Mouse (Mus musculus) testis, postnatal 14 days (tissue): Measurements from ENCODE around the gene Ebf1.

Experiments
- DNase-seq: peaks from one replicate; pipeline ENCODE4 v3.0.0; 2021; ENCODE audit warnings: low spot score

The Ebf1 gene

DNA sequence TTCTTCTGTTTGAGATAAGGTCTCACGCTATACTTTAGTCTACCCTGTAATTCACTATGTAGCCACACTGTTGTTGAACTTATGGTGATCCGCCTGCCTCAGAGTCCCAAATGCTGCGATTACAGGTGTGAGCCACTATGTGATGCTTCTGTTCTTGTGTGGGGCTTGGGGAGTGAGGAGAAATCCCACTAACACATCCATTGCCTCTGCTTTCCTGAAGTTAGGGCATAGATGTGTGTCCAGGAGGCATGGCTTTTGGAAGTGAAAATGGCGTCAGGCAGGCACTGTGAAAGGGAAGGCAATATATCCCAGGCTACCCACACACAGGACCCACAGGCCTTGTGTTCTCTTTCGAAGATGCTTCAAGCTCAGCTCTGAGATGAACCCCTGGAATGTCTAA lies 86.8 kb downstream of the Ebf1 start:
- no peak for DNase-seq

DNA sequence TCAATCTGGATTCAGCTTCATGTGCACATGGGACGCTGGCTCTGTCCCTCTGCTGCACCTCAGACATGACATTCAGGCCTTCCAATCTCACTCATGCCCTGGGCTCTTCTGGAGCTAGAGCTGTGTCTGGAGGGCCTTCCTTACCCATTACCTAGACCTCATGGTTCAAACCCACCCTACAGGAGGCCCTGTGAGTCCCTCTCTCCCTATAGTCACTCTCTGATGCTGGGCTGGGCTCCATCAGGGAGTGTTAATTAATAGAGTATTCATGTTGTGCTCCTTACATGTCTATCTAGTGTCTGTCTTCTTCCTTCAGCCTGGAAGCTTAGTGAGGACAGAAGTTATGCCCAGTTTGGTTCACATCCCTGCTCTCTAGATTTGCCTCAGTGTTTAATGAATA lies 88.7 kb downstream of the Ebf1 start:
- no peak for DNase-seq

DNA sequence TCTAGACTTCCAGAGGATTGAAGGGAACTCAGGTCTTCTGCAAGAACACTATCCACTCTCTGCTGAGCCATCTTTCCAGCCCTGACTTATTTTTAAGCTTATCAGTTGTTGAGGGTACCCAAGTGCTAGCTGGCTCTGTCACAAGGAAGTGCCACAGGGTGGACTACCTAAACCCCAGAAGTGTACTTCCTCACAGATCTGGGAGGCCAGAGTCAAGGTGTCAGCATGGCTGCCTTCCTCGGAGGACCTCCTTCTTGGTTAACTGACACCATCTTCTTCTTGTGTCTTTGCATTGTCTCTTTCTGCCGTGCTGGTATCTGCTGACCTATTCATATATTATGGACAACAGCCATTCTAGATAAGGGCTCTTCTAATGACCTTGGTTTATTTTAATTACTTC lies 89.3 kb downstream of the Ebf1 start:
- DNase-seq, result no peak

DNA sequence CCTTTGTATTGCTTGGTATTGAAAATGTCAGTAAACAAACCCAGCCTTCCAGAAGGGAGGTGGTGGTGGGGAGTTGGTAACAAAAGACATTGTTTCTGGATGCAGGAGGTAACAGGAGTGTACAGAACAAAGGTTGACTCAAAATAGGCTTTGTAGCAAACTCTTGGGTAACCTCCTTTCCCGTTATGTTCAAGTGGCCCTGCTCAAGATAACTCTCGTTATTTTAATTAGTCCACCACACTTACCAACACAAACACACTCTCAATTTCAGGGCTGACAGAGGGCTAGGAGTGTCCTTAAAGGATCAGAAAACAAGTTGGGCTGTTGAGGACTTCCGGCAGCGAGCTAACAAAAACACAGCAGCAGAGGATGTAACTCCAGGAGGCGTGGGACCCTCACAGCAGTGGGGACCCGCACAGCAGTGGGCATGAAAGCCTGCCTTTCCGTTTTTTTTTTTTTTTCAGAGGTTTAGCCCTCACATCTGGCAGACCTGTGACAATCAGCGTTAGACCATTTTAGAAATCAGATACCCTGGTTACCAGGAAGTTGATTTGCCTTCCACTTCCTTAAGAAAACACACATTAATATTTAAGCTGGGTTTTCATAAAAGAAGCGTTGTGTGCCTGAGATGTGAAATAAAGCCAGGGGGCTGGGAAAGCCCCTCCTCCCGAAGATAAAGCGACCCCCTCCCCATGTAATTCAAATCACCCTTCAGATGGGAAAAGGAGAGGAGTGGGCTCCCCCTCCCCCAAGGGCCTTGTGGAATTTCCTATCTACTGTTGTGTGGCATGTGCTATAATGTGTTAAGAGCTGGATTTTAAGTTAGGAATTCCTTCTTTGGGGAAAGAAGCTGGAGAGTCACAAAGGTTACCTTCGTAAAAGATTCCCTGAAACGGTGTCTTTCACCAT lies 90.5 kb downstream of the Ebf1 start:
- no peak for DNase-seq

DNA sequence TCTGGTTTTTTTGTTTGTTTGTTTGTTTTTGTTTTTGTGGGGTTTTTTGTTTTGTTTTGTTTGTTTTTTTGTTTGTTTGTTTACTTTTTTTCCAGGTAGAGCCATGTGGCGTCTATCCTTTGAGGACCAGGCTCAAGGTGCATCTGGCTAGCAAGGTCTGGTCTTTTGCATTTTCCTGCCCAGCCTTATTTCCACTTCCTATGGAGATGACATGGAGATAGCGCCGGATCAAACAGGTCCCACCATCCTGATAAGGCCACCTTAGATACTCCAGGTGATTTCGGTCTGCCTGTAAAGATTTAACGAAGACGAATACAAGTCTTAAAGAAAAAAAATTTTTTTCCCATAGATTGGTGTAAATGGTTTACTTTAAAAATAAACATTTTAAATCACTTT lies 91.2 kb downstream of the Ebf1 start:
- no peak for DNase-seq

DNA sequence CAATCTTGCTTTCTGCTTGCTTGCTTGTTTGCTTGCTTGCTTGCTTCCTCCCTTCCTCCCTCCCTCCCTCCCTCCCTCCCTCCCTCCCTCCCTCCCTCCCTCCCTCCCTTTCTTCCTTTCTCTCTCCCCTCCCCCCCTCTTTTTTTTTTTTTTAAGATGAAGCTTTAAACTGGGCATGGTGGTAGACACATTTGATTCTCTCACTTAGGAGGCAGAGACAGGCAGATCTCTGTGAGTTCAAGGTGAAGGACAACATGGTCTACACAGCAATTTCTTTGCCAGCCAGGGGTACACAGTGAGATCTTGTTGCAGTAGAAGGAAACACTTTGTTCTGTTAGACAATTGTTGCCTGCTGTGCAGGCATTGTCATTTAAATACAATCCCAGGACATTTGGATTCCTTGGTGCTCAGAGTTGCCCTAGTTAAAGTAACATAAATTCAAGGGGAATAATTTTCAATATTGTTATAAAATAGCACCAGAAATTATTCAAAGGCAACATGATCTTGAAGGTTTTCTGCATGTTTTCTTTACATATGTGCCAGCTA lies 92.0 kb downstream of the Ebf1 start:
- no peak for DNase-seq

DNA sequence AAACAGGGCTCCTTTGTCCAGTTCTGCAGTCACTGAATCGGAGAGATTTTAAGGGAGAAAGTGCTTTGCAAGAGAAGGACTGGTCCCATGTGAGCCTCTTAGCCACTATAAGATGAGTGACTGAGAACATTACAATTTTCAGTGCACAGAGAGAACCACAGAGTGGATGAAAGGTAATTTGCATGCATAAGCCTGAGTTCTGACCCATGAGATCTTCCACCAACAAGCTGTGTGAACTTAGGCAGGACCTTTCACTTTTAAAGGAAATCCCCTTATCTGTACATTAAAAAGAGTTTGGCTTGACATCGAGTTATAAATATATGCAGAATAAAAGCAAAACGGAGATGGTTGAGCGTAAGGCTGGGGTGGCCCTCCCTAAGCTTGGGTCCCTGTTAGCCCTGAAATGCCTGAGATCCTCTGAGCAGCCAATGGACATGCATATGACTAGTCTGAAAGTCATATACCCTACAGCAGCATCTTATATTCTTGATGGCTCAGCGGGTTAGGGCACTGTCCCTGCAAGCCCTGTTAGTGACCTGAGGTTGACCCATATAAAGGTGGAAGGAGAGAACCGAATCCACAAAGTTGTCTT lies 92.8 kb downstream of the Ebf1 start:
- DNase-seq, result no peak

DNA sequence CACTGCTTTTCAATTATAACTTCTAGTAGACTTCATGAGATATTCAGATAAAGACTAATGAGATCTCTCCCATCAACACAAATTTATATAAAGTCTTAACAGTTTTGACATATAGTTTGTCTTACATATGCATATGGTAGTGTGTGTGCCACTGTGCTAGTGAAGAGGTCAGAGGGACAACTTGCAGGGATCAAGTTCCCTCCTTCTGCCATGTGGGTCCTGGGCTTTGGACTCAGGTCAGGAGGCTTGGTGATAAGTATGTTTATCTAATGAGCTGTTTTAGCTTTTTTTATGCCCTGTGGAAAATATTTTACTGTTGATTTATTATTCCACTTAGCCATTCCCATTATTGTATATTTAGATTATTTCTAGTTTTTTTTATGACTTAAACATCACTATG lies 93.7 kb downstream of the Ebf1 start:
- DNase-seq, result no peak

DNA sequence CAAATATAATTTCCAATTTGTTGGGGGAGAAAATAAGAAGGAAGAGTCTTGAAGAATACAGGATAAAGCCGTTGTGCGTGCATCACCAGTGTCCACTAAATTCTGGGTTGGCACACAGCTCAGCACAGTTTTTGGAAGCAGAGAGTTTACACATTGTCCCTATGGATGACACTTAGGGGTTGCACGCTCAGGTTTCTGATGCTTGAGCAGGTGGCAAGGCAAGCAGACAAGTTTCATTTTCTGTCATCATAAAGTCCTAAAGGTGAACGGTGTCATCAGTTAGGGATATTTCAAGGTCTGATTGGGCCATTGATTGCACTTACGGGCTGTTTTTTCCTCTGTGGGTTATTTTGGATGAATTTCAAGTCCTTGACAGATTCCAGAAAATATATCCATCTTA lies 97.1 kb downstream of the Ebf1 start:
- DNase-seq, result no peak

DNA sequence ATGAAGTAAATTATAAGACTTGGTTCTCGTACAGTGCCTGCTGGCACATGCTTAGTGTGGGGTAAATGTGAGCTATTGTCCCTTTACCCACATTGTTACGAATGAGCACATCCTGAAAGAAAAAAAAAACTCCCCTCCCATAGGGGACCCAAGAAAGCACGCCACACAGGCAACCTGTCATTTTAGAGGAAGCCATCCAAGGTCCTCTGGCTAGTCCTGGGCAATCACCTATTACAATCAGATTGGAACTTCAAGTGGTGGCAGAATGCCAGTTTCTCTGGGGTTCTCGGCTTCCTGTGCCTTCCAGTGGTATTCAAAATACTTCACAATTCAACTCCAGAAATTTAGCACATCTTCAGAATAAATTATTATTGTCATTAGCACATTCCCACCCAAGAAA lies 98.7 kb downstream of the Ebf1 start:
- no peak for DNase-seq

DNA sequence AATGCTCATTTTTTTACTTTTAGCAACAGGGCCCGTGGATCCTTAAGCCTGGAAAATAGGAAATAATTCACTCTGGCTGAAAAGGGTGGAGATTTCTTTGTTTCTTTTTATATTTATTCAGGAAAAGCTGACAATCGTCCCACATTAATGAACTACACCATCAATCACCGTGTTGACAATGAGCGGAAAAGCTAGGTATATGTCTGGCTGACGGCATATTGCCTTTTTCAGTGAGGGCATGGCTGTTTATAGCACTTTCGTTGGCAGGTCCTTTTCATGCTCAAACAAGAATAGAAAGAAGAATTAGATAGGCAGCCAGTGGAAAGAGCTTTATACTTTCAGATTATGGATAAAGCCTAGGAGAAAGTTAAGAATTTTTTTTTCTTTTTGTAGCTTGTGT lies 99.8 kb downstream of the Ebf1 start:
- DNase-seq, result no peak

DNA sequence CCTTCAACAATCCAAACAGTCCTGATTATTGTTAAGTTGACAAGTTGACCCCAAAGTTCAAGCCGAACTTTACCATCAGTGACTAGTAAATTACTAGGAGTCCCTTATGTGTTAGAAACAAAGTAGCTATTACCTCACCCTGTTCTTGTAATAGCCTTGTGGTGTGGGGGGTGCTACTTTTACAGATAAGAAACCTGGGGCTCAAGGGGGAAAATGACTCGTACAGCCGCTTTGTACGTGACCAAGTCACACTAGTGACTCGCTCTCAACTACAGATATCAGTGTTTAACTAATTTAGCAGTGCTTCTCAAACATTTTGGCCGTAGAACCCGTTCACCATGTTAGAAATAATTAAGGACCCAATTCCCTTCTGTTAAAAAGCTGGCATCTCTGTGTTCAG lies 100.5 kb downstream of the Ebf1 start:
- no peak for DNase-seq

DNA sequence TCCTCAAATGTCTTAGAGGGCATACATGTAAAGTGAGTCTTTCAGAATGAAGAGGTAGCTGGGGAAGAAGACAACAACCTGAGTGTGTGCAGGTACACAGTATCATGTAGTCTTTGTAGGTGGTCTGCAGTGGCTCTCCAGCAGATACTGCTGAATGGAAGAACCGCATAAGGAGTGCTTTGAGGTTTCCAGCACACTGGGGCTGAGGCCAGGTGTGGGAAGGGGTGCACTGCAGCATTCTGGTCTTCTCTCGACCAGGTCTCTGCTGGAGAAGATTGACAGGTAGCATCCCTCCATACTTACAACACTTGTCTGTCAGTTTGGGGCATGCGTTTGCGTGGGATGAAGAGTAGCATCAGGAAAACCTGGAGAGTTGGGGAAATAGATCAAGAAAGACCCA lies 104.9 kb downstream of the Ebf1 start:
- DNase-seq, result no peak

DNA sequence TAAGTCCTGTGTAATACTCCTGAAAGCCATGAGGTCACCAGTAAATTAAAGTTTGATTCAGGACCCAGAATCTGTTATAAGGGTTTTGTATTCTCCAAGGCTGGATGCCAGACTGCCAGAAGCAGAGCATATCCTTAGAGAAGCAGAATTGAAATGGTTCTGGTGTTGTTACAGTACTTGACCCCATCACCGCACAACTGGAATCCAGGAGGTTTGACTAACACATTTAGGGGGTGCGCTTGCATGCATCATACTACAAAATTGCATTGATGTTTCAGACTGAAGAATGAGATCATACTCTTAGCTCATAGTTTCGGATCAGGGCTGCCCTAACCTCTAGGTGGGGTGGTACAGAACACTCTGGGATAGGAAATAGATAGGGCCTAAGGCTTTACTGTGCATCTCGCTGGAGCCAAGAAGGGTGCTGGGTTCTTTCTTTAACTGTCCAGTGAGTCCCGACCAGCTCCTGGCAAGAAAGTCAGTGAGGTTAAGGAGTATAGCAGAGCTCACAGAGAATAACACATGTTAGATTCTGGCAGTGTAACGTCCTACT lies 106.9 kb downstream of the Ebf1 start:
- DNase-seq, result no peak

DNA sequence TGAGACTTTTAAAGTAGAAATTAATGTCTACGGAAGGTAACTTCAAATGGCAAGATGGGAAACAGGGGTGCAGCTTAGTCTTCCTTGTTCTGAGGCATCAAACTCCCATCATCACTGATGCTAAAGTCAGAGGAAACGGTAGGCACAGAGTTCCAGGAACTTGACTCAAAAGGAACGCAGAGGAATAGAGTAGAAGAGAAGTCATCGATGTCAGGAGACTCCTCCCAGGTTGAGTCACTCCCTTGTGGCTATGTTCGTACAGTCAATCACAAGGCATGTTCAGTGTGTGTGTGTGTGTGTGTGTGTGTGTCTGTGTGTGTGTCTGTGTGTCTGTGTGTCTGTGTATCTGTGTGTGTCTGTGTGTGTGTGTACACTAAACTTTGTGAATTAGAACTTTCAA lies 108.6 kb downstream of the Ebf1 start:
- DNase-seq, result no peak

DNA sequence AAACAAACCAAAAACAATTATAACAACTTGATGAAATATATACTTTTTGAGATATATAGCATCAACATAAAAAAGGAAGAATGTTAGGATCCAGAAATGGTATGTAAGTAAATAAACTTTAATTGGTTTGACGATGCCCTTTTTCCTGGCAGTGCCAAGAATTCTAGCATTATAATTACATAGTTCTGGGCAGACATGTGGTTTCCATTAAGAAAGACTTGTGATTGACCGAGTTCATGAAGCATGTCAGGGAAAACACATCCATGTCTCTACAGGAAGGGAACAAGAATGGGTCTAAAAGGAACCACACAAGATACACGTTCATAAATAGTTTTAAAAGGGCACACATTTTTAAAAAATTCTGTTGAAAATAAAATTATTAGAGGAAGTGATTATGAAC lies 110.3 kb downstream of the Ebf1 start:
- DNase-seq, result no peak

DNA sequence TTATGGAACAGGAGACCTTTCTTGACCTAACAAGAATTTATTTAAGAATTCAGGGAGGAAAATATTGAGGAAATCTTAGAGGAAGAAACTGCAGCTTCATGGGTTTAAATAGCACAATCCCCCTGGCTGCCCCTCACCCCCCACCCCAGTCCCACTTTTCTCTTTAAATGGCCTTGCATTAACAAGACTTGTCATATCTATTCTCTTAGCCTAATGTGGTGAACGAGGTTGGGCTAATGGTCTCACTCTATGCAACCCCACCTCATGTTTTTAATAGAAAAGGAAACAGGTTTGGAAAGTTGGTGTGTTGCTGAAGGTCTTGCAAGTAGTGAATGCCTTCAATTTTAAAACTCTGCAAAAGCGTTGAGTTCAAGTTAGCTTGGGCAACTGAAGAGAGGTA lies 110.7 kb downstream of the Ebf1 start:
- no peak for DNase-seq

DNA sequence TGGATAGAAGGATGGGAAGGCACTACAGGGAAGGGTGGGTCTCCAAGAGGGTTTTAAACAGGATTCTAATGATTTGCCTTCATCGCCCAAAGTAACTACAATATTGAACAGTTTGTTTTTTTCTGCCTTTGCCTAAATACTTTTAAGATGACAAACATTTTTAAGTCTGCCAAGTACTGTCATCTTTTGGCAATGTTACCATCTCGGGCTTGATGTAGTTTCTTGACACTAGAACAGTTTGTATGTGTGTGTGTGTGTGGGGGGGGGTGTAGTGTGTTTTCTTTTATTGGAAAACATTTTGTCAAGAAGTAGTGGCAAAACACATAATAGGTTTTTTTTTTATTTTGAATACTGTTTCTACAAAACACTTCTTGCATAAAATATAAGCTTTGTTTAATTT lies 111.2 kb downstream of the Ebf1 start:
- no peak for DNase-seq

DNA sequence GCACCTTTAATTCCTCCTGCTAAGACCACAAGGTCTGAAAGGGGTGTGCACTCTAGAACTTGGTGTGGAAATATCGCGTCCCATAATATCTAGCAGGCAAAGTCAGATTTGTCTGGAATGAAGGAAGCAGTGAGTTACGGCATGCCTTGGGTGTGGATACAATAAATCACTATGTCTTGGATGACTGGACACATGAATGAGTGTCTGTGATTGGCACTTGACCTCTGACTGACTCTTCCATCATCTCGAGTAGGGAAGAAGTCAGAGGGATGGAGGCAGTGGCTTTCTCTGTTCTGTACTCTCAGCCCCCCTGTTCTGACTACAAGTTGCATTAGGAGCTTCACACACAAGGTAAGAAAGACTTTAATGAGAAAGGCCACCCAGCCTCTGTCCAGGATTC lies 112.8 kb downstream of the Ebf1 start:
- DNase-seq, result no peak

DNA sequence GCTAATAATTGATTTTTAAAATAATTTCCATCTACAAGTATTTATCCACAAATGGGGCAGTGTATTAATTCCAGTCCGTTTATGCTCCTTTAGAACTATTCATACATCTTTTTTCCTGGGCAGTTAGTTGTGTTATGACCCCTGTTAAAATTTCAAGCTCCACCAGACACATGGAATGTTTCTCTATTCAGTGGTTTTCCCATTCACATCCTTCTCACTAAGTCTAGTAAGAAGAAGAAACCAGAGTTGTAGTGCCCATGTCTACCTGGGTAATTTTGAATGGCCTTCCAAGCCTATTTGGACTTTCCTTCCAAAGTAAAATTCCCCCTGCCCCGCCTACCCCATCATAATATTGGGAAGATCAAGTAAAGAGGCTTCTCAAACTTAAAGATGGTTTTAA lies 114.6 kb downstream of the Ebf1 start:
- no peak for DNase-seq

DNA sequence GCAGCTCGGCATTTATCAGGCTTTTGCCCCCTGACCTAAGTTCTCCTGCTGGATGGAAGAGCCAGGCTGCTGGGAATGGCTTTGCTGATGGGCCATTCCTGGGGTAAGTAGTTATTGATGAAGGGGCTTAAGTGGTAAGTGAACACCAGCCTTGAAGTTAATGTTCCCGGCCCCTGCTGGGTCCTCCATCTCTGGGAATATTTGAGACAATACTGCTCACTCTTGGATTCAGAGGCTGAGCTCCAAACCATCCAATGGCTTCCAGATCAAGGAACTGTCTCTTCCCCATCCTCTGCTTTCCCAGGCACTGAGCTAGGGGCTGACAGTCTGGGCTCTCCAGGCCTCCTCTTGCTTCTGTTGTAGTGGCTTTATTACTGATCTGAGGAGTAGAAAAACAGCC lies 116.2 kb downstream of the Ebf1 start:
- no peak for DNase-seq

DNA sequence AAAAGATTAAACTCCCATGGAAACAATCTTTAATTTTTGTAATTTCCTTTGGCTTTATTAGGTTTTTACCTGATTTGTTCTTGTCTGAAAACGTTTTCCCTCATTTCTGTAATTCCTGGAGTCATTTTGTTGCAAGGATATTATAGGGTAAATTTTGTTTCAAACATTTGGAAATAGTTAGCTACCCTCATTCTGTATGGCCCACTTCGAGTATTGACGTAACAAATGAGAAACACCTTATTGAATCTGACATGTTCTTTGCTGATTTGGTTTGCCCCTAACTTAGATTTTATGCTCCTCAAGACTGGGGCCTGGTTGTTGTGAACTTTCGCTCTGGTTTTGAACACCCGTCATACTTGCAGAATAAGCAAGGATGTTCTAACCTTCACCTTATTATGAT lies 120.9 kb downstream of the Ebf1 start:
- no peak for DNase-seq

DNA sequence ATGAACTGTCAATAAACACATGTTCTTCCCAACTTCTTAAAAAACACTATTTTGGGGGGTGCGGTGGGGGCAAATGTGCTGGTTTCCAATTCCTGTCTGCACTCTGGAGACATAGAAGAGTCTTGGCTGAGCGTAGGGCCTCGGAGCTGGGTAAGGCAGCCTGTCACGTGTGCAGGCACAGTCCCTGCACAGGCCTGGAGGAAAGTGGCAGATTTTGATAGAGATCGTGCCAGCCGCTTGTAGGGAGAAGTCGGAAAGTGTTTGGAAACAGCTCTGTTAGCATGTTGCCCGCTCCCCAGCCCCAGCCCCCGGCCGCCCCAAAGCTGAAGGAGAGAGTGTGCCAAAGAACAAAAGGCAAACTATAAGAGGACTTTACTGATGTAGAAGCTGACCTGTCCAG lies 121.7 kb downstream of the Ebf1 start:
- no peak for DNase-seq
